ENCODE assay signal across 8 mouse cellular contexts in genomic region chr3:118429825-118430630, GRCm38 (mm10).
DNase-seq lines count a peak whose midpoint lies in the region; ATAC-seq and TF ChIP-seq lines count a peak whose summit lies in the region.

No protein-coding gene starts in this region.

- no peak overlapping the region for H3K27ac ChIP-seq in testis, adult 2 months (ENCODE audit: control insufficient read depth, insufficient read depth, low read depth, low read length)
- H3K27ac ChIP-seq in intestine, embryonic 15.5 days = no peak overlapping the region
- H3K27ac ChIP-seq in midbrain, embryonic 12.5 days (replicated peaks) = peak overlapping the region; percentile 79

- no peak overlapping the region for H3K9ac ChIP-seq in intestine, embryonic 15.5 days
- H3K9ac ChIP-seq in midbrain, embryonic 12.5 days (replicated peaks) = peak overlapping the region; percentile 53

- WGBS in intestine, embryonic 15.5 days = 12% methylated on average over 29 of the region's 29 CpGs
- WGBS in midbrain, embryonic 12.5 days = 6% methylated on average over 29 of the region's 29 CpGs

- H3K4me2 ChIP-seq in intestine, embryonic 15.5 days (replicated peaks) = peak overlapping the region; percentile 51
- peak overlapping the region; percentile 92 for H3K4me2 ChIP-seq in midbrain, embryonic 12.5 days (replicated peaks)

- TF ChIP-seq POLR2A in testis, adult 2 months (IDR thresholded peaks at IDR 0.05; ENCODE audit: control insufficient read depth, low read depth, low read length) = no peak

- H3K27me3 ChIP-seq in testis, adult 2 months (ENCODE audit: control insufficient read depth, insufficient read depth, low read length) = peaks cover 8% of the 10 kb centered on the region
- H3K27me3 ChIP-seq in intestine, embryonic 15.5 days (replicated peaks) = peaks cover 34% of the 10 kb centered on the region
- peaks cover 58% of the 10 kb centered on the region for H3K27me3 ChIP-seq in midbrain, embryonic 12.5 days

- DNase-seq in adrenal gland, adult 2 months = peak; percentile 14
- DNase-seq in adrenal gland, adult 8-10 months = no peak
- DNase-seq in testis, postnatal 10 days (ENCODE audit: low spot score) = no peak
- DNase-seq in lung, postnatal 25 days (ENCODE audit: low spot score) = no peak

- TF ChIP-seq CTCF in testis, adult 2 months (IDR thresholded peaks at IDR 0.05; ENCODE audit: control insufficient read depth, insufficient read depth, insufficient replicate concordance, low read depth, low read length) = no peak

- H3K9me3 ChIP-seq in intestine, embryonic 15.5 days = no peaks in the 10 kb centered on the region
- no peaks in the 10 kb centered on the region for H3K9me3 ChIP-seq in midbrain, embryonic 12.5 days

- H3K4me3 ChIP-seq in testis, adult 2 months (ENCODE audit: control insufficient read depth, low read depth, low read length) = peak overlapping the region; percentile 15; the same call in 1 of the 2 replicates
- peak overlapping the region; percentile 27 for H3K4me3 ChIP-seq in intestine, embryonic 15.5 days (replicated peaks)
- peak overlapping the region; percentile 52 for H3K4me3 ChIP-seq in midbrain, embryonic 12.5 days

- ATAC-seq in intestine, embryonic 15.5 days = 0 out of 2 replicates have a peak, but pooled peaks have one; percentile 21
- peak; percentile 67 for ATAC-seq in midbrain, embryonic 12.5 days (ENCODE audit: low FRiP score, low read depth)
- no peak for ATAC-seq in erythroid progenitor cell, adult 5-6 weeks (replicated peaks; ENCODE audit: low FRiP score, poor library complexity, severe bottlenecking)

- no peaks in the 10 kb centered on the region for H3K36me3 ChIP-seq in testis, adult 2 months (ENCODE audit: control insufficient read depth, insufficient read depth, low read length)
- H3K36me3 ChIP-seq in intestine, embryonic 15.5 days = no peaks in the 10 kb centered on the region
- H3K36me3 ChIP-seq in midbrain, embryonic 12.5 days = no peaks in the 10 kb centered on the region

- H3K4me1 ChIP-seq in testis, adult 2 months (ENCODE audit: control insufficient read depth, insufficient read depth, low read length) = peaks cover 13% of the 10 kb centered on the region
- peaks cover 20% of the 10 kb centered on the region for H3K4me1 ChIP-seq in intestine, embryonic 15.5 days (replicated peaks)
- H3K4me1 ChIP-seq in midbrain, embryonic 12.5 days = peaks cover 22% of the 10 kb centered on the region
